Mouse (Mus musculus): Measurements from ENCODE around the gene Gm10271. TPM values are rescaled to one million over a fixed set of nuclear protein-coding genes. Genes with fewer than 3 reads are reported as not detected.

Gm10271 gene
- polyA plus RNA-seq, 1 experiment from 2014 or later: not detected

GRCm38 (mm10) chr10:116980273-116980672 is 7.9 kb upstream of the Gm10271 start:
- DNase-seq (ENCODE audit: low spot score): no peak

DNA sequence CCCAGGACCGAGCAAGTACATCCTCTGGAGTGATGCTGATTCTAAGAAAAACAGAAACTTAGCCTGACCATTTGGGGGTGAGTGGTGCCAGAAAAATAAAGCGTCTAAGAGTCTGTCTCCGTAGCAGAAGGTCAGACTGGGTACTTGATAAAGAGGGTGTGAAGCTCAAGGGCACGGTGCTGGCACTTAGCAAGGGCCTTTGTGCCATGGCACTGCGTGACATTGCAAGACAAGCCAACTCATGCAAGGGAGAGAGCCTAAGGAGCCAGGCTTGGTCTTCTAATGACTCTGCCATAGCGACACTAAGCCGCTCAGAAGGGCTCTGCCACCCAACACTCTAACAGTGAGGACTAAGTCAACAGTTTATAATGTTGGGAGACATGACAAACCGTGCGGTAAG is 6.4 kb upstream of the Gm10271 start:
- DNase-seq (ENCODE audit: low spot score): no peak

GRCm38 (mm10) chr10:116977858-116978257 is 5.4 kb upstream of the Gm10271 start:
- no peak for DNase-seq (ENCODE audit: low spot score)

- no peak for DNase-seq (ENCODE audit: low spot score)
Measured at GRCm38 (mm10) chr10:116977455-116977854, 5.0 kb upstream of the Gm10271 start.

DNA sequence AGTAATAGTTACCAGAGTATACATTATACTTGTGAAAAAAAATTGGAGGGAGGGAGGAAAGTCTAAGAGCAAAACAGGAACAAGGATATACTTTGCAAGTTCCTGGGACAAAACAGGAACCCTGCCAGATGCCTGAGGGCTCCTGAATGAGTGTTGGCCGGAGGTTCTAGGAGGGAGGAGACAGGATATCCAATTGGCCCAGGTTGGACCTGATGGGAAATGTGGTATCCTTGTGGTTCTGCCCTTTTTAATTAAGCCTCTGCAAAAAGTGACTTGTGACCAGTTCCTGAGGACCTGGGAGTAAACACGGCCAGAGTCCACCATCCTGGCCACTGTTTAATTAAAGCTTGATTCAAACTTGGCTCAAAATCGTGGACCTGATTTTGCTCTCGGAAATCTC is 3.7 kb downstream of the Gm10271 start:
- no peak for DNase-seq (ENCODE audit: low spot score)

- DNase-seq (ENCODE audit: low spot score): no peak
Measured at GRCm38 (mm10) chr10:116966065-116966464, 6.3 kb downstream of the Gm10271 start.

- DNase-seq (ENCODE audit: low spot score): no peak
Measured at GRCm38 (mm10) chr10:116965297-116965696, 7.1 kb downstream of the Gm10271 start.

DNA sequence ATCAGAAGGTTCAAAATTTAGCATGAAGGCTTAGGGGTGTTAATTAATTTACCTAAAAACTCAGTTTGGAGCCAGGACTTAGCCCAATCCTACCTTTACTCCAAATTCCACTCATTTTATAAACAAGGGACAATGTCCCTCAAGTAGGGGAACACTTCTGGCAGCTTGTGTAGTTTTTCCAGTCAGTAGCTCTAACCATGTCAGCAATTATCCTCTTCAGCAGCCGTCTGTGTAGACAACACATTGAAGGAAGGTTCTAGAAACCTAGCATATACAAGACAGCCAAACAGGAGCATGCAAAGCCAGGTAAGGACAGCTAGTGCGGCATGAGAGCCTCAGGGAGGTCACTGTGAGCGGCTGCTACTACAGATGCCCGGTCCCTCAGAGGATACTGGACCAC is 7.8 kb downstream of the Gm10271 start:
- DNase-seq (ENCODE audit: low spot score): no peak

DNA sequence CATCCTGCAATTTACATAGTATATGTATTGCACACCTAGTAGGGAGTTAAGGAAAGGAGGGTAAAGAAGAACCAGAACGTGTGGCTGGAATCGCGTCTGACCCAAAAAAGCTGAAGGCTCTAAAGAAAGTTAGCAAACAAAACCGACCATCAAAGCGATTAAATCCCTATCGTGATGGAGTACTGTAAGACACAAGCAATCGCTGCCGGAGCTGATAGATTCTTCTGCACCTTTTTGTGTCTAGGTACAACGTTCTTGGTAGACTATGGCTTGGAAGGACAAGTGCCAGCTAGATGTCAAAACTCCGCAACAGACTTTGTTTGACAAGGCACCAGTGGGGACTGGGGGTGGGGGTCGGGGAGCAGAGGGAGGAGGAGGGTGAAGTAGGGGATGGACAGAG is 8.3 kb downstream of the Gm10271 start:
- no peak for DNase-seq (ENCODE audit: low spot score)

GRCm38 (mm10) chr10:116962803-116963202 is 9.6 kb downstream of the Gm10271 start:
- peak; percentile 35 for DNase-seq (ENCODE audit: low spot score)

DNA sequence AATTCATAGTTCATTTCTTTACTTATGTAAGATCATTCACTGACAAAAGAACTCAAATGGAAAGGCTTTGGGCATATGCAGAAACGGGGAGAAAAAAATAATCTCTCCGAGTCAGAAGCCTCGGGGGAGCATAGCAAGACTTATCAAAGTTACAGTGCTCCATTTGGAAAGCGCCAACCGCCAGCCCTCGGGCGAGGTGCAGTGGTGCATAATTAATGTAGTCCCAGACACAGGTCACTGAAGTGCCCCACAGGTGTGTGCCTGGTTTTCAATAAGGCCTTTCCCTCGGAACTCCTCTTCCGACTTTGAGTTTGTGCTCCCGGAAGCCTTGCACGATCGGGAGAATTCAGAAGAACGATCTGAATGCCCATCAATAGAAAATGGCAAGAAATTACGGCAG is 10.3 kb downstream of the Gm10271 start:
- no peak for DNase-seq (ENCODE audit: low spot score)

DNA sequence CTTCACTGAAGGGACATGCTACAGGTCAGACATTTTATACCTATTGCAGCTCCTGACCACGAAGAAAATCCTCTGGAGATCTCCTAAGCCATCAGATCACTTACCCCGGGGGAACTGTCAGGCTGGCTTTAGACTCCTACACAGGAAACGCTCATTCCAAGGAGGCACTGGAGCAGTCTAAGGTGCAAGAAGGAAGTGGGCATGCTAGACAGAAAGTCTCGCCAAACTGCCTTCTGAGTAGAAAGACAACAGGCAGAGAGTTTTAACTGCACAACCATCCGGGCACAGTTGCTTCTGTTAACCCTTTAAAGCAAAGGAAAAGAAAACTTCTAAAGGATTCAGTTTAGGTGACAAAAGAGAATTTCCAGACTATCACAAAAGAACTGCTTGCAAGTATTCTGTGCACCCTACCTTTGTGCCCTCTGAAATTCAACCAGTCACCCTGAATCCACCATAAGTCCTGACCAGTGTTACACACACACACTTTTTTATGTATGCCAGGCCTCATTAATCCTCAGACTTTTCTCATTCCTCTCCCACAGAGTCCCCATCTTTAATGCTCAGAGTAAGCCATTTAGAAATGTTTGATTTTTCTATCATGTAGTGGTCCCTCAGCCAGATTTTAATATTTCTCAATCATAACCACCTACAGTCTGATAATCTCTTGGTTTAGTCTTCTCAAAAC is 14.4 kb downstream of the Gm10271 start:
- no peak for DNase-seq (ENCODE audit: low spot score)

DNA sequence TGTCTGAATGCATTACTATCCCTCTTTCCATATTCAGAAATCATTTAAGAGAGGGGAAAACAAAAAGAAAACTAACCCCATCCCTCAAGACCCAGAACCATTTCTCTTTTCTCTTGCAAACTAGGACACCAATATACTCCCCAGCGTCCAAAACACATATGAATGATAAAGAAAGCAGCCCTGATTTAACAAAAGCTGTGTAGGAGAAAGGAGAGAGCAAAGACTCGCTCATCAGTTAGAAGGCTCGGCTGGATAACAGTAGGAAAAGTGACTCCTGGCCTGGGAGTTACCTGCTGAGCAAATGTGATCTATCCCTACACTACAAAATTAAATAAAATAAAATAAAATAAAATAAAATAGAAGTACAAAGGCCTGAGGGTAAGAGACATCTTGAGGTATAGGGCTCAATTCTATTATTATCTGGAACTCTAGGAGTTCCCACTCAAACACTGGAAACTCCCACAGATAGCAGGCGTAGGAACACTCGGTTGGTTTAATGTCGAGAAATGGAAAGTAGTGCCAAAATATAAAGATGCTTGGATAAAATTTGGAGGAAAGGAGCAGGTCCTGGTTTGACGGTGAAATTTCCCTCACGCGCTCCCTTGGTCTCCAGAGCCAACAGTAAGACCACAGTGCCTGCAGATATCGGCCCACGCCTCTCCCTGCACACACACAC is 15.8 kb downstream of the Gm10271 start:
- DNase-seq (ENCODE audit: low spot score): no peak

DNA sequence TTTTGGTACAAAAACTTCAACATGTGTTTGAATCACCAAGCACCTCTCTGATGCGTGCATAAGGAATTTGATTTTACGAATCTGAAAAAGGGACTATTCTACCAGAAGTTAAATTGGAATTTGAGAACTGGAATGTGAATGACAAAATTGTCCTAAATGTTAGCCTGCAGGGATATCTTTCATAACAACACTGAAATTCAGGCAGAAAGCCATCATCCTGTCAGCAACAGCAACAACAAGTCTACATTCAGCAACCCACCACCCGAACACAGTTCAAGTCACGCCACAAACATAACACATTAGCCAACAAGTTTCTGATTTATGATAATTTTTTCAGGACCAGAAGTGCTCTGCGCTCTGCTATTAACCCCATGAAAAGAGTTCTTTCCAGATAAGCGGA is 17.2 kb downstream of the Gm10271 start:
- DNase-seq (ENCODE audit: low spot score): no peak

- DNase-seq (ENCODE audit: low spot score): peak; percentile 12
Measured at GRCm38 (mm10) chr10:116950886-116951285, 21.5 kb downstream of the Gm10271 start.

- DNase-seq (ENCODE audit: low spot score): peak; percentile 92
Measured at GRCm38 (mm10) chr10:116950009-116950769, 22.2 kb downstream of the Gm10271 start, which contains the start of gene Rab3ip. Rab3ip (minus strand) TSS chr10:116950769.

DNA sequence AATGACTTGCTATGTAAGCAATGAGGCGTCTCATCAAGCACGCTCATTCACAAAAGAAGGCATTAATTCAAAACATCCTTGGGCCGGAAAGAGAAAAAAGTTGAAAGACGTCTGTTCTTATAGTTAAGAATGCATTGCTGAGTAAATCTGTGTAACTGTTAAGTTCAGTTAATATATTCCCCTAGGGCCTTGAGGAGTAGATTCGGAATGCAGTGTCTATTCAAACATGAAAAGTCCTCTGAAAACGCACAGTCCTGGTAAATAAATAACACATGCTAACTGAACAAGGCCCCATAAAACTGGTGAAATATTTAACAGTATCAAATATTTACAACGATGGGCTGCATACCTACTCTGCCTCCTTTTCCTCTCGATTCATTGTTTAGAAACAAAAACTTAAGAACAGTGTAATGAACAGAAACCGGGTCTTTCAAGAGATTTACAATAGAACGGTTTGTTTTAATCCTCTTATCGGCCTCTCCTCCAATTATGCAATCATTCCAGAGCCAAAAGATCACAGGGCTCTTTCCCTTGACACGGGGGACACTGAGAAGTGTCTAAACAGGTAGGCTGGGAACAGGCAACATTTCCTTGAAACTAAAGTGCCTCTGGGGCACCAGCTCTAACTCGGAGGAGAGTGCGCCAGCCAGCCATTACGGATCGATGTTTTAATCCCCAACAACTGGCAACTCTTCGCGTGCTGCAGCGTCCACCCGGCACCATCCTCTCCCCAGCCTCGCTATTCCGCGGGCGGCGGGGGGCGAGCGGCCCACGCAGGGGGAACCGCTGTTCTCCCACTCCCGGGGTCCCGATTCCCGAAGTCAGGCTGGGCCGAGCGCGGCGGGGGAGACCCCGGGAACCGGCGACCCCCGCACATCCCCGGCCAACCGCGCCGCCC is 23.0 kb downstream of the Gm10271 start:
- DNase-seq (ENCODE audit: low spot score): no peak

DNA sequence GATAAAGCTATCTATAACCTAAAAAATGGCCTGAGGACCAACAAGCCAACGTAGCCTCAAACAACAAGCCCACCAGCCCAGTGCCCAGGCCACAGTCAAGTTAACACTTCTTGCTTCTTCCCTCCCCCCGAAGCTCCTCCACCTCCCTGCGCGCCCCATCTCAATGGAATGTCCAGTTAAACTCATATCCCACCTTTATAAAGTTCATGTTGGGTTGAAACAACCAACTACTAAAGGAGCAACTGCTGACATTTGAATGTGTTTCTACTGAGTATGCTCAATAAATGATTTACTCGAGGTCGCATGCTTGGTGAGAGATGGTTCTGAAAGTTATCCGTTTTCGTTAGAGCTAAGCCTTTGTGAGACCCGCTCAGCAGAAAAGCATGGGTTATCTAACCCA is 24.0 kb downstream of the Gm10271 start:
- DNase-seq (ENCODE audit: low spot score): no peak

- DNase-seq (ENCODE audit: low spot score): no peak
Measured at GRCm38 (mm10) chr10:116944940-116945339, 27.5 kb downstream of the Gm10271 start.

GRCm38 (mm10) chr10:116944144-116944543 is 28.3 kb downstream of the Gm10271 start:
- no peak for DNase-seq (ENCODE audit: low spot score)

- DNase-seq (ENCODE audit: low spot score): no peak
Measured at GRCm38 (mm10) chr10:116943025-116943424, 29.4 kb downstream of the Gm10271 start.
